Mouse (Mus musculus): ENCODE measurements around the gene Fam3b. TPM values are rescaled to one million over a fixed set of nuclear protein-coding genes. Genes with fewer than 3 reads are reported as not detected.
A peak's percentile ranks its signal among the peaks of the same experiment; 100 is the strongest.

The Fam3b gene
- not detected in 2 replicates for polyA plus RNA-seq (2014; fragmentation: Nextera tagmentation; extraction: Ambion mirVana)

GRCm38 (mm10) chr16:97514099-97514940 lies at the start of gene Fam3b:
Gene Fam3b, minus strand, starts transcription at chr16:97514816.
- Histone ChIP-seq H3K27ac (ENCODE audit: low read depth, low read length) (no peak within 1 kb of the TSS), H3K36me3 (ENCODE audit: control insufficient read depth, insufficient read depth, low read length) (no peaks in the 10 kb centered on the region), H3K4me3 (ENCODE audit: low read depth, low read length) (no peak within 1 kb of the TSS), H3K4me2 (ENCODE audit: low read depth) (no peak within 1 kb of the TSS), H3K9me3 (ENCODE audit: control insufficient read depth, low read length) (no peaks in the 10 kb centered on the region), H3K9ac (ENCODE audit: low read length) (no peak within 1 kb of the TSS), H3K4me1 (ENCODE audit: control insufficient read depth, insufficient read depth, low read length) (no peaks in the 10 kb centered on the region), H3K27me3 (ENCODE audit: control insufficient read depth, insufficient read depth, low read length) (no peaks in the 10 kb centered on the region)
- DNase-seq (ENCODE audit: low spot score) (no peak), ATAC-seq (ENCODE audit: insufficient read depth, low FRiP score, low TSS enrichment) (no peak)
- 80% methylated on average over 4 of the region's 4 CpGs for WGBS

GRCm38 (mm10) chr16:97544340-97544739 lies 29.7 kb upstream of the Fam3b start:
- no peaks in the 10 kb centered on the region for H3K4me1 ChIP-seq (ENCODE audit: control insufficient read depth, insufficient read depth, low read length)
- H3K4me2 ChIP-seq (ENCODE audit: low read depth), result no peak overlapping the region
- WGBS, result 84% methylated on average over 4 of the region's 4 CpGs
- no peak overlapping the region for H3K4me3 ChIP-seq (ENCODE audit: low read depth, low read length)
- H3K27me3 ChIP-seq (ENCODE audit: control insufficient read depth, insufficient read depth, low read length), result no peaks in the 10 kb centered on the region
- H3K9ac ChIP-seq (ENCODE audit: low read length), result no peak overlapping the region
- no peak for ATAC-seq (ENCODE audit: insufficient read depth, low FRiP score, low TSS enrichment)
- H3K36me3 ChIP-seq (ENCODE audit: control insufficient read depth, insufficient read depth, low read length), result no peaks in the 10 kb centered on the region
- no peak overlapping the region for H3K27ac ChIP-seq (ENCODE audit: low read depth, low read length)
- H3K9me3 ChIP-seq (ENCODE audit: control insufficient read depth, low read length), result no peaks in the 10 kb centered on the region
- no peak for DNase-seq (ENCODE audit: low spot score)

GRCm38 (mm10) chr16:97536859-97537258 lies 22.2 kb upstream of the Fam3b start:
- 64% methylated on average over 1 of the region's 1 CpGs for WGBS
- H3K36me3 ChIP-seq (ENCODE audit: control insufficient read depth, insufficient read depth, low read length), result no peaks in the 10 kb centered on the region
- no peak for ATAC-seq (ENCODE audit: insufficient read depth, low FRiP score, low TSS enrichment)
- H3K4me3 ChIP-seq (ENCODE audit: low read depth, low read length), result no peak overlapping the region
- no peak overlapping the region for H3K9ac ChIP-seq (ENCODE audit: low read length)
- no peaks in the 10 kb centered on the region for H3K27me3 ChIP-seq (ENCODE audit: control insufficient read depth, insufficient read depth, low read length)
- H3K4me2 ChIP-seq (ENCODE audit: low read depth), result no peak overlapping the region
- H3K27ac ChIP-seq (ENCODE audit: low read depth, low read length), result no peak overlapping the region
- peaks cover 13% of the 10 kb centered on the region for H3K4me1 ChIP-seq (ENCODE audit: control insufficient read depth, insufficient read depth, low read length)
- no peak for DNase-seq (ENCODE audit: low spot score)
- H3K9me3 ChIP-seq (ENCODE audit: control insufficient read depth, low read length), result no peaks in the 10 kb centered on the region

- Histone ChIP-seq H3K27ac (ENCODE audit: low read depth, low read length) (no peak overlapping the region), H3K36me3 (ENCODE audit: control insufficient read depth, insufficient read depth, low read length) (no peaks in the 10 kb centered on the region), H3K4me3 (ENCODE audit: low read depth, low read length) (no peak overlapping the region), H3K4me1 (ENCODE audit: control insufficient read depth, insufficient read depth, low read length) (peaks cover 13% of the 10 kb centered on the region), H3K27me3 (ENCODE audit: control insufficient read depth, insufficient read depth, low read length) (no peaks in the 10 kb centered on the region), H3K9ac (ENCODE audit: low read length) (0 out of 2 replicates have a peak overlapping the region, but pooled peaks have one; percentile 28), H3K9me3 (ENCODE audit: control insufficient read depth, low read length) (no peaks in the 10 kb centered on the region), H3K4me2 (ENCODE audit: low read depth) (peak overlapping the region; percentile 6; the same call in 1 of the 2 replicates)
- DNase-seq (ENCODE audit: low spot score), result peak; percentile 66
- peak; percentile 84 for ATAC-seq (ENCODE audit: insufficient read depth, low FRiP score, low TSS enrichment)
- WGBS, result 15% methylated on average over 3 of the region's 3 CpGs
These were observed 21.3 kb upstream of the Fam3b start for GRCm38 (mm10) chr16:97535808-97536413.

GRCm38 (mm10) chr16:97534876-97535461 lies 20.4 kb upstream of the Fam3b start:
- Histone ChIP-seq H3K9me3 (ENCODE audit: control insufficient read depth, low read length) (no peaks in the 10 kb centered on the region), H3K4me2 (ENCODE audit: low read depth) (no peak overlapping the region), H3K27ac (ENCODE audit: low read depth, low read length) (no peak overlapping the region), H3K36me3 (ENCODE audit: control insufficient read depth, insufficient read depth, low read length) (no peaks in the 10 kb centered on the region), H3K4me1 (ENCODE audit: control insufficient read depth, insufficient read depth, low read length) (peaks cover 13% of the 10 kb centered on the region), H3K27me3 (ENCODE audit: control insufficient read depth, insufficient read depth, low read length) (no peaks in the 10 kb centered on the region), H3K4me3 (ENCODE audit: low read depth, low read length) (no peak overlapping the region), H3K9ac (ENCODE audit: low read length) (no peak overlapping the region)
- DNase-seq (ENCODE audit: low spot score) (no peak), ATAC-seq (ENCODE audit: insufficient read depth, low FRiP score, low TSS enrichment) (no peak)
- WGBS, result 42% methylated on average over 5 of the region's 5 CpGs

GRCm38 (mm10) chr16:97534448-97534847 lies 19.8 kb upstream of the Fam3b start:
- 50% methylated on average over 1 of the region's 1 CpGs for WGBS
- Histone ChIP-seq H3K9ac (ENCODE audit: low read length) (no peak overlapping the region), H3K4me2 (ENCODE audit: low read depth) (no peak overlapping the region), H3K36me3 (ENCODE audit: control insufficient read depth, insufficient read depth, low read length) (no peaks in the 10 kb centered on the region), H3K9me3 (ENCODE audit: control insufficient read depth, low read length) (no peaks in the 10 kb centered on the region), H3K27ac (ENCODE audit: low read depth, low read length) (no peak overlapping the region), H3K4me1 (ENCODE audit: control insufficient read depth, insufficient read depth, low read length) (peaks cover 13% of the 10 kb centered on the region), H3K27me3 (ENCODE audit: control insufficient read depth, insufficient read depth, low read length) (no peaks in the 10 kb centered on the region), H3K4me3 (ENCODE audit: low read depth, low read length) (no peak overlapping the region)
- ATAC-seq (ENCODE audit: insufficient read depth, low FRiP score, low TSS enrichment) (no peak), DNase-seq (ENCODE audit: low spot score) (no peak)

GRCm38 (mm10) chr16:97533751-97534150 lies 19.1 kb upstream of the Fam3b start:
- DNase-seq (ENCODE audit: low spot score) (no peak), ATAC-seq (ENCODE audit: insufficient read depth, low FRiP score, low TSS enrichment) (no peak)
- 94% methylated on average over 5 of the region's 5 CpGs for WGBS
- no peak overlapping the region for H3K4me2 ChIP-seq (ENCODE audit: low read depth)
- no peaks in the 10 kb centered on the region for H3K9me3 ChIP-seq (ENCODE audit: control insufficient read depth, low read length)
- no peak overlapping the region for H3K4me3 ChIP-seq (ENCODE audit: low read depth, low read length)
- H3K27ac ChIP-seq (ENCODE audit: low read depth, low read length), result no peak overlapping the region
- no peaks in the 10 kb centered on the region for H3K36me3 ChIP-seq (ENCODE audit: control insufficient read depth, insufficient read depth, low read length)
- H3K9ac ChIP-seq (ENCODE audit: low read length), result no peak overlapping the region
- peaks cover 13% of the 10 kb centered on the region for H3K4me1 ChIP-seq (ENCODE audit: control insufficient read depth, insufficient read depth, low read length)
- no peaks in the 10 kb centered on the region for H3K27me3 ChIP-seq (ENCODE audit: control insufficient read depth, insufficient read depth, low read length)

- no peaks in the 10 kb centered on the region for H3K36me3 ChIP-seq (ENCODE audit: control insufficient read depth, insufficient read depth, low read length)
- H3K9ac ChIP-seq (ENCODE audit: low read length), result no peak overlapping the region
- DNase-seq (ENCODE audit: low spot score) (no peak), ATAC-seq (ENCODE audit: insufficient read depth, low FRiP score, low TSS enrichment) (no peak)
- H3K4me3 ChIP-seq (ENCODE audit: low read depth, low read length), result no peak overlapping the region
- H3K27me3 ChIP-seq (ENCODE audit: control insufficient read depth, insufficient read depth, low read length), result no peaks in the 10 kb centered on the region
- no peak overlapping the region for H3K4me2 ChIP-seq (ENCODE audit: low read depth)
- WGBS, result 93% methylated on average over 1 of the region's 1 CpGs
- H3K4me1 ChIP-seq (ENCODE audit: control insufficient read depth, insufficient read depth, low read length), result peaks cover 13% of the 10 kb centered on the region
- H3K9me3 ChIP-seq (ENCODE audit: control insufficient read depth, low read length), result no peaks in the 10 kb centered on the region
- H3K27ac ChIP-seq (ENCODE audit: low read depth, low read length), result no peak overlapping the region
These were observed 18.5 kb upstream of the Fam3b start for GRCm38 (mm10) chr16:97533126-97533525.

Data from neural tube, embryonic 11.5 days (tissue).